Mouse (Mus musculus) hindbrain, embryonic 14.5 days (tissue): Measurements from ENCODE around the gene Spon1. TPM values are rescaled to one million over a fixed set of nuclear protein-coding genes. Genes with fewer than 3 reads are reported as not detected.

Source experiments
- ATAC-seq: fragments of 200-750 bp; cut with Nextera tagmentation; 2 replicates; pipeline ENCODE4 v1.8.0; 2017; ENCODE audit warnings: moderate number of reproducible peaks, mild to moderate bottlenecking, moderate TSS enrichment, moderate library complexity; ENCODE audit not compliant: low FRiP score
- DNase-seq: peaks from one replicate; pipeline ENCODE4 v3.0.0-alpha.2; 2015; ENCODE audit warnings: low spot score
- H3K27ac ChIP-seq: fragments of 300-500 bp; sonication (generic); 2 replicates; pipeline ENCODE4 v1.5.1; 2014; ENCODE audit warnings: mild to moderate bottlenecking, moderate library complexity
- H3K27me3 ChIP-seq: fragments of 300-500 bp; sonication (generic); 2 replicates; pipeline ENCODE4 v1.6.1; 2014; ENCODE audit warnings: mild to moderate bottlenecking, low read length, mixed read lengths; ENCODE audit not compliant: control insufficient read depth, insufficient read depth
- H3K36me3 ChIP-seq: fragments of 300-500 bp; sonication (generic); replicated peaks from 2 replicates; pipeline ENCODE4 v1.6.1; 2014; ENCODE audit not compliant: control insufficient read depth, insufficient read depth
- H3K4me1 ChIP-seq: fragments of 300-500 bp; sonication (generic); replicated peaks from 2 replicates; pipeline ENCODE4 v1.6.1; 2014; ENCODE audit warnings: antibody characterized with exemption, low read length, mixed read lengths; ENCODE audit not compliant: control insufficient read depth, insufficient read depth
- H3K4me2 ChIP-seq: fragments of 300-500 bp; sonication (generic); replicated peaks from 2 replicates; pipeline ENCODE4 v1.6.1; 2014; ENCODE audit warnings: mild to moderate bottlenecking, moderate library complexity
- H3K4me3 ChIP-seq: fragments of 300-500 bp; sonication (generic); replicated peaks from 2 replicates; pipeline ENCODE4 v1.5.1; 2014; ENCODE audit warnings: mild to moderate bottlenecking, low read length
- H3K9ac ChIP-seq: fragments of 300-500 bp; sonication (generic); 2 replicates; pipeline ENCODE4 v1.6.1; 2014
- H3K9me3 ChIP-seq: fragments of 300-500 bp; sonication (generic); 2 replicates; pipeline ENCODE4 v1.6.1; 2016; ENCODE audit warnings: low read length; ENCODE audit not compliant: control insufficient read depth
- WGBS: fragments of 180-500 bp; shearing (Covaris S2); extraction: QIAGEN DNeasy Blood & Tissue Kit; methylation state at CpG from one replicate; pipeline ENCODE4 v1.1.7; 2014; 5-methylcytosine and 5-hydroxymethylcytosine counted together
- polyA plus RNA-seq: library from polyadenylated mRNA; unstranded; fragments of >200 nt; fragmentation: Nextera tagmentation; extraction: Ambion mirVana; gene quantifications from 2 replicates; pipeline ENCODE4 v1.2.1, GENCODE M21; 2014

Spon1 gene
- polyA plus RNA-seq, 1 experiment from 2014 or later, result 90.5 TPM

GRCm38 (mm10) chr7:114016001-114016949 is 250.5 kb downstream of the Spon1 start:
- Histone ChIP-seq H3K9me3 (no peaks in the 10 kb centered on the region), H3K36me3 (no peaks in the 10 kb centered on the region), H3K4me2 (no peak overlapping the region), H3K27me3 (no peaks in the 10 kb centered on the region), H3K27ac (no peak overlapping the region), H3K9ac (no peak overlapping the region), H3K4me1 (no peaks in the 10 kb centered on the region), H3K4me3 (no peak overlapping the region)
- no peak for DNase-seq
- ATAC-seq, result no peak
- 85% methylated on average over 8 of the region's 8 CpGs for WGBS

GRCm38 (mm10) chr7:114018861-114019260 is 253.1 kb downstream of the Spon1 start:
- no peaks in the 10 kb centered on the region for H3K4me1 ChIP-seq
- no peak overlapping the region for H3K4me3 ChIP-seq
- H3K27me3 ChIP-seq, result no peaks in the 10 kb centered on the region
- H3K27ac ChIP-seq, result no peak overlapping the region
- H3K36me3 ChIP-seq, result no peaks in the 10 kb centered on the region
- H3K4me2 ChIP-seq, result no peak overlapping the region
- ATAC-seq (no peak), DNase-seq (no peak)
- H3K9ac ChIP-seq, result no peak overlapping the region
- WGBS, result 76% methylated on average over 3 of the region's 3 CpGs
- no peaks in the 10 kb centered on the region for H3K9me3 ChIP-seq

- peak overlapping the region; percentile 8; the same call in 1 of the 2 replicates for H3K4me3 ChIP-seq
- no peaks in the 10 kb centered on the region for H3K9me3 ChIP-seq
- peak; percentile 42 for DNase-seq
- H3K27ac ChIP-seq, result 0 out of 2 replicates have a peak overlapping the region, but pooled peaks have one; percentile 18
- H3K9ac ChIP-seq, result 0 out of 2 replicates have a peak overlapping the region, but pooled peaks have one; percentile 0
- no peak for ATAC-seq
- peak overlapping the region; percentile 49 for H3K4me2 ChIP-seq
- 6% methylated on average over 11 of the region's 11 CpGs for WGBS
- no peaks in the 10 kb centered on the region for H3K4me1 ChIP-seq
- no peaks in the 10 kb centered on the region for H3K27me3 ChIP-seq
- no peaks in the 10 kb centered on the region for H3K36me3 ChIP-seq
Observed at GRCm38 (mm10) chr7:114020057-114020703, 254.4 kb downstream of the Spon1 start.

GRCm38 (mm10) chr7:114020704-114021093 is 254.9 kb downstream of the Spon1 start:
- WGBS, result 3% methylated on average over 11 of the region's 11 CpGs

GRCm38 (mm10) chr7:114026923-114027322 is 261.1 kb downstream of the Spon1 start:
- DNase-seq (no peak), ATAC-seq (no peak)

More at GRCm38 (mm10) chr7:114020704-114021093, 254.9 kb downstream of the Spon1 start:
- Histone ChIP-seq H3K9me3 (no peaks in the 10 kb centered on the region), H3K4me1 (no peaks in the 10 kb centered on the region), H3K4me3 (peak overlapping the region; percentile 8; the same call in 1 of the 2 replicates), H3K36me3 (no peaks in the 10 kb centered on the region), H3K27me3 (no peaks in the 10 kb centered on the region), H3K27ac (0 out of 2 replicates have a peak overlapping the region, but pooled peaks have one; percentile 18), H3K4me2 (peak overlapping the region; percentile 49), H3K9ac (0 out of 2 replicates have a peak overlapping the region, but pooled peaks have one; percentile 0)
- ATAC-seq, result peak; percentile 65; the same call in 1 of the 2 replicates
- peak; percentile 90 for DNase-seq

GRCm38 (mm10) chr7:114027406-114027805 is 261.6 kb downstream of the Spon1 start:
- H3K27me3 ChIP-seq, result no peaks in the 10 kb centered on the region
- H3K4me3 ChIP-seq, result no peak overlapping the region
- no peak overlapping the region for H3K27ac ChIP-seq
- no peaks in the 10 kb centered on the region for H3K36me3 ChIP-seq
- no peak overlapping the region for H3K4me2 ChIP-seq
- H3K9ac ChIP-seq, result no peak overlapping the region
- no peaks in the 10 kb centered on the region for H3K4me1 ChIP-seq
- WGBS, result 84% methylated on average over 3 of the region's 3 CpGs
- no peaks in the 10 kb centered on the region for H3K9me3 ChIP-seq
- ATAC-seq (no peak), DNase-seq (peak; percentile 37)

More at GRCm38 (mm10) chr7:114026923-114027322, 261.1 kb downstream of the Spon1 start:
- H3K36me3 ChIP-seq, result no peaks in the 10 kb centered on the region
- 89% methylated on average over 8 of the region's 8 CpGs for WGBS
- H3K4me2 ChIP-seq, result no peak overlapping the region
- H3K4me1 ChIP-seq, result no peaks in the 10 kb centered on the region
- H3K4me3 ChIP-seq, result no peak overlapping the region
- no peaks in the 10 kb centered on the region for H3K27me3 ChIP-seq
- H3K9ac ChIP-seq, result no peak overlapping the region
- no peak overlapping the region for H3K27ac ChIP-seq
- no peaks in the 10 kb centered on the region for H3K9me3 ChIP-seq

GRCm38 (mm10) chr7:114028828-114029227 is 263.0 kb downstream of the Spon1 start:
- ATAC-seq (no peak), DNase-seq (no peak)
- WGBS, result 96% methylated on average over 5 of the region's 5 CpGs
- no peak overlapping the region for H3K9ac ChIP-seq
- no peaks in the 10 kb centered on the region for H3K36me3 ChIP-seq
- H3K4me2 ChIP-seq, result no peak overlapping the region
- H3K9me3 ChIP-seq, result no peaks in the 10 kb centered on the region
- H3K4me3 ChIP-seq, result no peak overlapping the region
- H3K4me1 ChIP-seq, result no peaks in the 10 kb centered on the region
- no peak overlapping the region for H3K27ac ChIP-seq
- H3K27me3 ChIP-seq, result no peaks in the 10 kb centered on the region

GRCm38 (mm10) chr7:114029596-114029995 is 263.8 kb downstream of the Spon1 start:
- Histone ChIP-seq H3K4me3 (no peak overlapping the region), H3K27me3 (no peaks in the 10 kb centered on the region), H3K36me3 (no peaks in the 10 kb centered on the region), H3K27ac (no peak overlapping the region), H3K4me1 (no peaks in the 10 kb centered on the region), H3K9ac (no peak overlapping the region), H3K9me3 (no peaks in the 10 kb centered on the region), H3K4me2 (no peak overlapping the region)
- ATAC-seq (no peak), DNase-seq (no peak)
- WGBS, result 87% methylated on average over 6 of the region's 6 CpGs

GRCm38 (mm10) chr7:114037237-114037636 is 271.4 kb downstream of the Spon1 start:
- WGBS, result 76% methylated on average over 4 of the region's 4 CpGs
- no peak overlapping the region for H3K4me3 ChIP-seq
- no peaks in the 10 kb centered on the region for H3K27me3 ChIP-seq
- DNase-seq (no peak), ATAC-seq (no peak)
- H3K36me3 ChIP-seq, result 0 out of 2 replicates have a peak, but pooled peaks cover 6% of the 10 kb centered on the region
- H3K9ac ChIP-seq, result no peak overlapping the region
- H3K27ac ChIP-seq, result no peak overlapping the region
- H3K4me2 ChIP-seq, result no peak overlapping the region
- H3K9me3 ChIP-seq, result no peaks in the 10 kb centered on the region
- no peaks in the 10 kb centered on the region for H3K4me1 ChIP-seq
